Mouse (Mus musculus): ENCODE measurements around the gene Emc10. TPM values are rescaled to one million over a fixed set of nuclear protein-coding genes. Genes with fewer than 3 reads are reported as not detected.

Emc10 gene
- 92.2 and 95.7 TPM in 2 replicates for polyA plus RNA-seq (2016; fragmentation: Nextera tagmentation; extraction: Ambion mirVana)

GRCm38 (mm10) chr7:44495992-44496770 is at the start of gene Emc10, which contains the start of gene Fam71e1:
Gene Emc10 (minus strand): TSS chr7:44496529.
Gene Fam71e1 (plus strand): TSS chr7:44496581.
- peaks cover 12% of the 10 kb centered on the region; the same call in 1 of the 2 replicates for H3K4me1 ChIP-seq
- peak; percentile 99 for DNase-seq (ENCODE audit: low spot score)
- H3K27me3 ChIP-seq (ENCODE audit: insufficient read depth, poor library complexity, severe bottlenecking), result peaks cover 22% of the 10 kb centered on the region
- under 1% methylated on average over 58 of the region's 58 CpGs for WGBS
- H3K27ac ChIP-seq, result peak within 1 kb of the TSS; percentile 98
- H3K9me3 ChIP-seq, result no peaks in the 10 kb centered on the region
- peak within 1 kb of the TSS; percentile 73 for H3K4me3 ChIP-seq
- H3K36me3 ChIP-seq, result peaks cover 33% of the 10 kb centered on the region

- Histone ChIP-seq H3K9me3 (no peaks in the 10 kb centered on the region), H3K36me3 (peaks cover 70% of the 10 kb centered on the region), H3K27ac (no peak overlapping the region), H3K4me3 (no peak overlapping the region), H3K4me1 (peaks cover 13% of the 10 kb centered on the region), H3K27me3 (ENCODE audit: insufficient read depth, poor library complexity, severe bottlenecking) (no peaks in the 10 kb centered on the region)
- DNase-seq (ENCODE audit: low spot score), result no peak
- WGBS, result 75% methylated on average over 12 of the region's 12 CpGs
These were observed 46.7 kb upstream of the Emc10 start for GRCm38 (mm10) chr7:44543071-44543470.

- Histone ChIP-seq H3K27me3 (ENCODE audit: insufficient read depth, poor library complexity, severe bottlenecking) (no peaks in the 10 kb centered on the region), H3K4me1 (peaks cover 8% of the 10 kb centered on the region), H3K36me3 (peaks cover 75% of the 10 kb centered on the region), H3K9me3 (no peaks in the 10 kb centered on the region), H3K4me3 (no peak overlapping the region), H3K27ac (no peak overlapping the region)
- WGBS, result 96% methylated on average over 11 of the region's 11 CpGs
- DNase-seq (ENCODE audit: low spot score), result no peak
These were observed 46.2 kb upstream of the Emc10 start for GRCm38 (mm10) chr7:44542555-44542954.

GRCm38 (mm10) chr7:44538756-44539624 is 42.7 kb upstream of the Emc10 start:
- H3K36me3 ChIP-seq, result peaks cover 96% of the 10 kb centered on the region
- no peaks in the 10 kb centered on the region for H3K27me3 ChIP-seq (ENCODE audit: insufficient read depth, poor library complexity, severe bottlenecking)
- 92% methylated on average over 41 of the region's 41 CpGs for WGBS
- no peaks in the 10 kb centered on the region for H3K9me3 ChIP-seq
- no peak overlapping the region for H3K4me3 ChIP-seq
- DNase-seq (ENCODE audit: low spot score), result no peak
- no peak overlapping the region for H3K27ac ChIP-seq
- H3K4me1 ChIP-seq, result no peaks in the 10 kb centered on the region

- Histone ChIP-seq H3K4me3 (no peak overlapping the region), H3K4me1 (no peaks in the 10 kb centered on the region), H3K9me3 (no peaks in the 10 kb centered on the region), H3K27me3 (ENCODE audit: insufficient read depth, poor library complexity, severe bottlenecking) (no peaks in the 10 kb centered on the region), H3K27ac (no peak overlapping the region), H3K36me3 (peaks cover 100% of the 10 kb centered on the region)
- WGBS, result 87% methylated on average over 13 of the region's 13 CpGs
- DNase-seq (ENCODE audit: low spot score), result no peak
These were observed 41.2 kb upstream of the Emc10 start for GRCm38 (mm10) chr7:44537496-44537895.

- no peak overlapping the region for H3K27ac ChIP-seq
- H3K9me3 ChIP-seq, result no peaks in the 10 kb centered on the region
- H3K27me3 ChIP-seq (ENCODE audit: insufficient read depth, poor library complexity, severe bottlenecking), result no peaks in the 10 kb centered on the region
- 82% methylated on average over 7 of the region's 7 CpGs for WGBS
- H3K4me1 ChIP-seq, result no peaks in the 10 kb centered on the region
- H3K4me3 ChIP-seq, result no peak overlapping the region
- H3K36me3 ChIP-seq, result peaks cover 98% of the 10 kb centered on the region
- DNase-seq (ENCODE audit: low spot score), result no peak
These were observed 40.7 kb upstream of the Emc10 start for GRCm38 (mm10) chr7:44537009-44537408.

- 0 out of 2 replicates have a peak, but pooled peaks cover under 1% of the 10 kb centered on the region for H3K27me3 ChIP-seq (ENCODE audit: insufficient read depth, poor library complexity, severe bottlenecking)
- H3K4me3 ChIP-seq, result no peak overlapping the region
- peaks cover 94% of the 10 kb centered on the region for H3K36me3 ChIP-seq
- no peak for DNase-seq (ENCODE audit: low spot score)
- H3K9me3 ChIP-seq, result no peaks in the 10 kb centered on the region
- WGBS, result 86% methylated on average over 6 of the region's 6 CpGs
- H3K27ac ChIP-seq, result no peak overlapping the region
- H3K4me1 ChIP-seq, result no peaks in the 10 kb centered on the region
These were observed 40.2 kb upstream of the Emc10 start for GRCm38 (mm10) chr7:44536590-44536968.

- Histone ChIP-seq H3K27me3 (ENCODE audit: insufficient read depth, poor library complexity, severe bottlenecking) (0 out of 2 replicates have a peak, but pooled peaks cover 7% of the 10 kb centered on the region), H3K36me3 (peaks cover 87% of the 10 kb centered on the region), H3K27ac (no peak overlapping the region), H3K4me1 (peaks cover 4% of the 10 kb centered on the region; the same call in 1 of the 2 replicates), H3K9me3 (no peaks in the 10 kb centered on the region), H3K4me3 (no peak overlapping the region)
- DNase-seq (ENCODE audit: low spot score), result no peak
- 89% methylated on average over 27 of the region's 27 CpGs for WGBS
These were observed 39.6 kb upstream of the Emc10 start for GRCm38 (mm10) chr7:44535657-44536589.

- Histone ChIP-seq H3K9me3 (no peaks in the 10 kb centered on the region), H3K4me1 (peaks cover 4% of the 10 kb centered on the region; the same call in 1 of the 2 replicates), H3K36me3 (peaks cover 77% of the 10 kb centered on the region), H3K27ac (no peak overlapping the region), H3K27me3 (ENCODE audit: insufficient read depth, poor library complexity, severe bottlenecking) (peaks cover 9% of the 10 kb centered on the region; the same call in 1 of the 2 replicates), H3K4me3 (no peak overlapping the region)
- no peak for DNase-seq (ENCODE audit: low spot score)
- 88% methylated on average over 19 of the region's 19 CpGs for whole genome bisulfite sequencing
These were observed 38.5 kb upstream of the Emc10 start for GRCm38 (mm10) chr7:44534656-44535441.

- H3K27ac ChIP-seq, result no peak overlapping the region
- no peak for DNase-seq (ENCODE audit: low spot score)
These were observed 37.9 kb upstream of the Emc10 start for GRCm38 (mm10) chr7:44534242-44534641.

GRCm38 (mm10) chr7:44533746-44534045 is 37.4 kb upstream of the Emc10 start:
- no peak overlapping the region for H3K27ac ChIP-seq
- no peaks in the 10 kb centered on the region for H3K9me3 ChIP-seq
- peaks cover 5% of the 10 kb centered on the region for H3K4me1 ChIP-seq
- H3K36me3 ChIP-seq, result peaks cover 65% of the 10 kb centered on the region
- WGBS, result 80% methylated on average over 12 of the region's 12 CpGs
- H3K4me3 ChIP-seq, result no peak overlapping the region
- H3K27me3 ChIP-seq (ENCODE audit: insufficient read depth, poor library complexity, severe bottlenecking), result peaks cover 21% of the 10 kb centered on the region
- no peak for DNase-seq (ENCODE audit: low spot score)

More at GRCm38 (mm10) chr7:44534242-44534641, 37.9 kb upstream of the Emc10 start:
- WGBS, result 87% methylated on average over 13 of the region's 13 CpGs
- peaks cover 71% of the 10 kb centered on the region for H3K36me3 ChIP-seq
- H3K4me1 ChIP-seq, result peaks cover 4% of the 10 kb centered on the region; the same call in 1 of the 2 replicates
- no peaks in the 10 kb centered on the region for H3K9me3 ChIP-seq
- H3K27me3 ChIP-seq (ENCODE audit: insufficient read depth, poor library complexity, severe bottlenecking), result peaks cover 15% of the 10 kb centered on the region
- no peak overlapping the region for H3K4me3 ChIP-seq
